Mouse (Mus musculus): ENCODE data around the gene Gja3. TPM values are rescaled to one million over a fixed set of nuclear protein-coding genes. Genes with fewer than 3 reads are reported as not detected.
A peak's percentile ranks its signal among the peaks of the same experiment; 100 is the strongest.
"Not testable (repeated sequence)": the region's sequence is repeated elsewhere in the genome, so short reads cannot be mapped to it uniquely, and the experiment has no call there.

The Gja3 gene
- polyA plus RNA-seq, 1 experiment from 2014 or later: 0.05 TPM

DNA sequence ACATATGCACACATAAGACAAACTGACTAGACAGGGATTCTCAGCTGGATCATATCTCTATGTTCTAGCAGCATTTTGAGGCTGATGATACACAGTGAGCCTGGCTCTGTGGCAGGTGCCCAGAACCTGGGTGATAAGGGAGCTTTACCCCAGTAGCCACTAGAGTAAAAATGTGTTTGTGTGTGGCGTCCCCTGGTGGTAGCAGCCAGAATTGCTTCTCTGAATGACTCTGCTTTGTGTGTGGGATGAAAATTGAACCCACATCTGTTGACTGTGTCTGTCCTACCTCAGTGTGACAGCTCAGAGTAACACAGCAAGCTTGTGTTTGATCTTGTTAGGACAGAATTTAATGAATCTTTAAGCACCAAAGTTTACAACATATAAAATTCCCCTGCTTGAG, 2.2 kb upstream of the Gja3 start:
- not testable (repeated sequence) for H3K9ac ChIP-seq (ENCODE audit: low read length); H3K36me3 ChIP-seq (ENCODE audit: control insufficient read depth, insufficient read depth, low read length); H3K27ac ChIP-seq (replicated peaks); H3K4me2 ChIP-seq (replicated peaks; ENCODE audit: low read depth); H3K4me1 ChIP-seq (replicated peaks; ENCODE audit: control insufficient read depth, insufficient read depth); ATAC-seq (ENCODE audit: low FRiP score, low TSS enrichment); H3K9me3 ChIP-seq (ENCODE audit: control insufficient read depth, low read length); H3K4me3 ChIP-seq (ENCODE audit: low read depth, low read length)
- peak; percentile 80 for DNase-seq (ENCODE audit: low spot score)
- TF ChIP-seq CTCF (IDR thresholded peaks at IDR 0.05; ENCODE audit: low read depth): peak; percentile 85
- 0% methylated on average over 1 of the region's 1 CpGs for WGBS
- H3K27me3 ChIP-seq (ENCODE audit: control insufficient read depth, insufficient read depth, low read length): peaks cover 12% of the 10 kb centered on the region

DNA sequence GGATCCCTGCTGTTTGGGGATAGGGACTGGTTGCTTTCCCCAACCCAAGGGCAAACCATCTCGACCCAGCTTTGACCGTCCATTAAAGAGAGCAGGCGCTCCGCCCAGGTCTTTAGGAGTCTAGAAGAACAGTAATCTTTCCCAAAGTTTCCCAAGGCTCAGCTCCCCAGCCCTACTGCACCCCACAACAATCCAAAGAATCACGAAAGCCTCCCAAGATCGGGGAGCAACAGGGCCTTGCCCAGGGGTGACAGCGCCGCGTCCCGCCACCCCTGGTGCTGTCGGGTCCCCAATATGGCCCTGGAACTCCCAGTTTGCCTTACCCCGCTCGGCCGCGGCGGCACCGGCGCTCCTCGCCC, 717 bp downstream of the Gja3 start:
- H3K4me2 ChIP-seq (replicated peaks; ENCODE audit: low read depth): peak overlapping the region; percentile 65
- ATAC-seq (ENCODE audit: low FRiP score, low TSS enrichment) (no peak), DNase-seq (ENCODE audit: low spot score) (no peak)
- no peaks in the 10 kb centered on the region for H3K9me3 ChIP-seq (ENCODE audit: control insufficient read depth, low read length)
- TF ChIP-seq CTCF (IDR thresholded peaks at IDR 0.05; ENCODE audit: low read depth): no peak
- TF ChIP-seq EP300 (optimal IDR thresholded peaks at IDR 0.05): no peak
- no peaks in the 10 kb centered on the region; the same call in 1 of the 2 replicates for H3K4me1 ChIP-seq (replicated peaks; ENCODE audit: control insufficient read depth, insufficient read depth)
- WGBS: 3% methylated on average over 19 of the region's 19 CpGs
- no peak overlapping the region for H3K9ac ChIP-seq (ENCODE audit: low read length)
- no peaks in the 10 kb centered on the region for H3K36me3 ChIP-seq (ENCODE audit: control insufficient read depth, insufficient read depth, low read length)
- H3K27me3 ChIP-seq (ENCODE audit: control insufficient read depth, insufficient read depth, low read length): peaks cover 12% of the 10 kb centered on the region
- H3K4me3 ChIP-seq (ENCODE audit: low read depth, low read length): peak overlapping the region; percentile 43
- H3K27ac ChIP-seq (replicated peaks): no peak overlapping the region

DNA sequence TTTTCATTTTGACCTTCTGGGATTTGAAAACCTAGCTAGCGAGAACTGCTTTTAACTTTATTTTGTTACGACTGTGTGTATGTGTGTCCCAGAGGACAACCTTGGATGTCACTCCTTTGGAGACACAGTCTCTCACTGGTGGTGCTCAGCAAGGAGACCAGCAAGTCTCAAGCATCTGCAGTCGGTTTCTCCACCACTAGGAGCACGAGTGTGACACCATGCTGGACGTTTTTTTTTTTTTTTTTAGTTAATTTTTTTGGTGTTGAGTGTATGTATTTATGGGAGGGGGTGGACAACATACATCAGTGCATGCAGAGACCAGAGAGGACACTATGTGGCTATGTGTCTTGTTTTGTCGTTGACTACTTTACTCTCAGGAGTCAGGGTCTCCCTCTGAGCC, 5.2 kb downstream of the Gja3 start:
- no peaks in the 10 kb centered on the region; the same call in 1 of the 2 replicates for H3K4me1 ChIP-seq (replicated peaks; ENCODE audit: control insufficient read depth, insufficient read depth)
- no peak for ATAC-seq (ENCODE audit: low FRiP score, low TSS enrichment)
- no peak for DNase-seq (ENCODE audit: low spot score)
- H3K9ac ChIP-seq (ENCODE audit: low read length): no peak overlapping the region
- no peaks in the 10 kb centered on the region for H3K36me3 ChIP-seq (ENCODE audit: control insufficient read depth, insufficient read depth, low read length)
- TF ChIP-seq EP300 (optimal IDR thresholded peaks at IDR 0.05) (no peak), CTCF (IDR thresholded peaks at IDR 0.05; ENCODE audit: low read depth) (no peak)
- H3K9me3 ChIP-seq (ENCODE audit: control insufficient read depth, low read length): no peaks in the 10 kb centered on the region
- no peak overlapping the region for H3K4me2 ChIP-seq (replicated peaks; ENCODE audit: low read depth)
- H3K4me3 ChIP-seq (ENCODE audit: low read depth, low read length): no peak overlapping the region
- H3K27me3 ChIP-seq (ENCODE audit: control insufficient read depth, insufficient read depth, low read length): peaks cover 9% of the 10 kb centered on the region
- 72% methylated on average over 6 of the region's 6 CpGs for WGBS
- H3K27ac ChIP-seq (replicated peaks): no peak overlapping the region

DNA sequence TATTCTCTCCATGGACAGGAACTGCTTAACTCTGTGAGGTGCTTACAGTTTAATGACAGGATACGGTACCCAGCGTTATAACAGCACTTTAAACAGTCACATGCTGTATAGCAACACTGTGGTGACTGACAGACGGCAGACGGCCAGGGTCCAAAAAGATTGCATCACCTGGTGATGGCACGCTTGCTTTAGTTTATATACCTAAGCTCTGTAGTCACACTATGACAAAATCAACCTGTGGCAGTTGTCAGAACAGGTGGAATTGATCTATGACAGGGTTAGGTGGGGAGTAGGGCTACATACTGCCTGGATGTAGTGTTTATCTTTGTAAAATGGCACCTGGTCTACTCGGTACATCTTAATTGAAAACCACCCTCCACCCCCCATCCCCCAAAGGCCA, 14.0 kb downstream of the Gja3 start:
- Histone ChIP-seq H3K27ac (replicated peaks) (no peak overlapping the region), H3K4me3 (ENCODE audit: low read depth, low read length) (no peak overlapping the region), H3K9me3 (ENCODE audit: control insufficient read depth, low read length) (no peaks in the 10 kb centered on the region), H3K4me2 (replicated peaks; ENCODE audit: low read depth) (no peak overlapping the region), H3K9ac (ENCODE audit: low read length) (no peak overlapping the region), H3K36me3 (ENCODE audit: control insufficient read depth, insufficient read depth, low read length) (no peaks in the 10 kb centered on the region), H3K4me1 (replicated peaks; ENCODE audit: control insufficient read depth, insufficient read depth) (no peaks in the 10 kb centered on the region), H3K27me3 (ENCODE audit: control insufficient read depth, insufficient read depth, low read length) (no peaks in the 10 kb centered on the region)
- no peak for ATAC-seq (ENCODE audit: low FRiP score, low TSS enrichment)
- TF ChIP-seq EP300 (optimal IDR thresholded peaks at IDR 0.05): no peak
- no peak for TF ChIP-seq CTCF (IDR thresholded peaks at IDR 0.05; ENCODE audit: low read depth)
- no peak for DNase-seq (ENCODE audit: low spot score)
- 56% methylated on average over 6 of the region's 6 CpGs for WGBS

DNA sequence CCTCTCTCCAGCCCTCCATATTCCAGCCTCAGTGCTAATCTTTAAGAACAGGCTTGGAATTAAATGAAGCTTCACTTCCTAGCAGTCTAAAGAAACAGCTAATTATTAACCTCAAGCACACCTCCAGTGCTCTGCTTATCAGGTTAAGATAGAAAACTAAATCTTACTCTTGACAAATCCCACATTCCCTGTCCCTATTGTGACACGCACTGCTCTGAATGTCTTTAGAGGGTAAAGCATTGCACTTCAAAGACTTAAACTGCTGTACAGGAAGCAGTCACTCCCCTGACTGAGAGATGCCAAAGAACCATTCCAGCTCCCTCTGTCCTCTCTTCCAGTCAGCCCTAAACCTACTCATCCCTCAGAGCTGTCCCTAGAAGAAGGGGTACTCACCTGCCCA, 16.5 kb downstream of the Gja3 start:
- H3K4me2 ChIP-seq (replicated peaks; ENCODE audit: low read depth): no peak overlapping the region
- H3K9ac ChIP-seq (ENCODE audit: low read length): no peak overlapping the region
- H3K4me1 ChIP-seq (replicated peaks; ENCODE audit: control insufficient read depth, insufficient read depth): no peaks in the 10 kb centered on the region
- 34% methylated on average over 1 of the region's 1 CpGs for WGBS
- H3K9me3 ChIP-seq (ENCODE audit: control insufficient read depth, low read length): no peaks in the 10 kb centered on the region
- ATAC-seq (ENCODE audit: low FRiP score, low TSS enrichment) (no peak), DNase-seq (ENCODE audit: low spot score) (no peak)
- no peak overlapping the region for H3K4me3 ChIP-seq (ENCODE audit: low read depth, low read length)
- no peak overlapping the region for H3K27ac ChIP-seq (replicated peaks)
- no peaks in the 10 kb centered on the region for H3K36me3 ChIP-seq (ENCODE audit: control insufficient read depth, insufficient read depth, low read length)
- H3K27me3 ChIP-seq (ENCODE audit: control insufficient read depth, insufficient read depth, low read length): no peaks in the 10 kb centered on the region
- TF ChIP-seq EP300 (optimal IDR thresholded peaks at IDR 0.05): no peak
- TF ChIP-seq CTCF (IDR thresholded peaks at IDR 0.05; ENCODE audit: low read depth): no peak

DNA sequence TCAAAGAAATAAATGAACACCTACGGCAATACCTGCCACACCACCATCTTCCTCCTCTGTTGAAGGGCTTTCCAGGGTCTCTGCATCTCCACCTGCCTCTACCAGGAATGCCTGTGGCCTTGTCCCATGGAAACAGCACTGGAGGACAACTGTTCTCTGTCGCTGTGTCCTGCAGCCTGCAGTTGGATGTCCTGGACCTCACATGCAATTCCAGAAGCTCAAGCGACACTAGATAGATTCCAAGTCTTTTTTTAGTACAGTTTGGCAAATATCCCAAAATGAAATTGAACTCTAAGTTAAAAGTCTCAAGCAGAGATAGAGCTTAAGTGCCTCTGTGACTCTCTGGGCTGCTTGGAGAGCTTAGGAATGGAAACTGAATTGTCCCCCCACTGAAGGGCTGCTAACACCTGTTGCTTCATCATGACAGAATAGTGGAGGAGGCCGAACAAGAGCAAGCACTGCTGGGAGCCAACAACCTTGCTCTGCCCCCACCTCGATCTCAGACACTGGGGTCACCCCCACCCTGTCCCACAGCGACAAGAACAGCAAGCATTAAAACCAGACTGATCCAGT, 22.9 kb downstream of the Gja3 start:
- Histone ChIP-seq H3K36me3 (ENCODE audit: control insufficient read depth, insufficient read depth, low read length) (no peaks in the 10 kb centered on the region), H3K27me3 (ENCODE audit: control insufficient read depth, insufficient read depth, low read length) (no peaks in the 10 kb centered on the region), H3K4me1 (replicated peaks; ENCODE audit: control insufficient read depth, insufficient read depth) (no peaks in the 10 kb centered on the region), H3K9ac (ENCODE audit: low read length) (no peak overlapping the region), H3K27ac (replicated peaks) (no peak overlapping the region), H3K4me3 (ENCODE audit: low read depth, low read length) (no peak overlapping the region), H3K9me3 (ENCODE audit: control insufficient read depth, low read length) (no peaks in the 10 kb centered on the region), H3K4me2 (replicated peaks; ENCODE audit: low read depth) (no peak overlapping the region)
- WGBS: 50% methylated on average over 6 of the region's 6 CpGs
- TF ChIP-seq EP300 (optimal IDR thresholded peaks at IDR 0.05) (no peak), CTCF (IDR thresholded peaks at IDR 0.05; ENCODE audit: low read depth) (no peak)
- ATAC-seq (ENCODE audit: low FRiP score, low TSS enrichment) (no peak), DNase-seq (ENCODE audit: low spot score) (no peak)

Data from stomach, postnatal 0 days (tissue).